Mouse (Mus musculus): Measurements from ENCODE around the gene Rab31. TPM values are rescaled to one million over a fixed set of nuclear protein-coding genes. Genes with fewer than 3 reads are reported as not detected.

Gene Rab31
- 62.5 and 67.3 TPM in 2 replicates for polyA plus RNA-seq (2016; fragmentation: Nextera tagmentation; extraction: Ambion mirVana)

DNA sequence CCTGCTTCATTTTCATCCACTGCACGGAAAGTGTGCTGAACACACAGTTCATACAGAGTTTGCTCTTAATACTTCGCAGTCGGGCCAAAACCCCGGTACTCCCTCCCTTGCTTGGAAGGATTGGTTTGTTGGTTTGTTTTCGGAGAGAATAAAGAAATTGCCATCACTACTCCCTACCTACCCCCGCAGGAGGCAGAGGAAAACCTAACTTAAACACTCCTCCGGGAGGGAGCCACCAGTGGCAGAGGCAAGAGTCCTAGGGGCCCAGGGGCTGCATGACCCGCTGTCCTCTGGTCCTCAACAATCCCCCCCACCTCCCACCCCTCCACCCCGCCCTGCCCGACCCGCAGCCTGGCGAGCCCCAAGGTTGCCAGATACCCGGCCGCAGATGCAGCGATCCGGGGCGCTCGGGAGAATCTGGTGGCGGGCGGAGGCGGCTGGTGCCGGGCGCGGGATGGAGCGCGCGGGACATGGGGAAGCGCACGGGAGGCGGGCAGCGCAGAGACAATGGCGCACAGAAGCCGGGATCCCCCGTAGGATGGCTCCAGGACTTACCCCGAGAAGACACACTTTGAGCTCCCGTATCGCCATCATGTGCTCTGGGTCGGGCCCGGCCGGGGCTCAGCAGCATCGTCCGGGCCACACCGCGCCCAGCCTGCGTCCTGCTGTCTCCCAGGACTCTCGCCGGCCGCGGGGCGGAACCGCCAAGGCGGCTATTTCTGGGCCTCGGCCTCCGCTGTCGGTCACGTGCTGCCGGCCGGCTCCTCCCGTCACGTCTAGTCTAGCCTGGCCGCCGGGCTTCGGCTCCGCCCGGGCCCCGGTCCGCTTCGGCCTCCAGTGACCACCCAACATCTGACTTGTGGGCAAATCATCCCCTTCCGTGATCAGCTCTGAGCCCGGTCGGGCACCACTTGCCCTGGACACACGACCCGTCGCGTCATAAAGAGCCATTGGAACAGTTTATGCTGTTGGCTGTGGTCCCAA, at the start of gene Rab31:
Gene Rab31 (minus strand): TSS at position 802 of the 984 bp plus-strand sequence.
- Histone ChIP-seq H3K4me1 (peaks cover 58% of the 10 kb centered on the region), H3K36me3 (no peaks in the 10 kb centered on the region), H3K27ac (replicated peaks) (peak within 1 kb of the TSS; percentile 87), H3K27me3 (ENCODE audit: low read depth, poor library complexity, severe bottlenecking) (peaks cover 38% of the 10 kb centered on the region), H3K9me3 (replicated peaks) (no peaks in the 10 kb centered on the region), H3K4me3 (peak within 1 kb of the TSS; percentile 84)
- WGBS = under 1% methylated on average over 75 of the region's 75 CpGs
- peak; percentile 83 for DNase-seq (ENCODE audit: low spot score)

- no peaks in the 10 kb centered on the region for H3K27me3 ChIP-seq (ENCODE audit: low read depth, poor library complexity, severe bottlenecking)
- no peaks in the 10 kb centered on the region for H3K4me1 ChIP-seq
- no peaks in the 10 kb centered on the region for H3K9me3 ChIP-seq (replicated peaks)
- H3K27ac ChIP-seq (replicated peaks) = no peak overlapping the region
- H3K4me3 ChIP-seq = no peak overlapping the region
- no peak for DNase-seq (ENCODE audit: low spot score)
- H3K36me3 ChIP-seq = peaks cover 93% of the 10 kb centered on the region
- WGBS = 92% methylated on average over 5 of the region's 5 CpGs
These were observed 47.6 kb upstream of the Rab31 start for GRCm38 (mm10) chr17:65820197-65820596.

DNA sequence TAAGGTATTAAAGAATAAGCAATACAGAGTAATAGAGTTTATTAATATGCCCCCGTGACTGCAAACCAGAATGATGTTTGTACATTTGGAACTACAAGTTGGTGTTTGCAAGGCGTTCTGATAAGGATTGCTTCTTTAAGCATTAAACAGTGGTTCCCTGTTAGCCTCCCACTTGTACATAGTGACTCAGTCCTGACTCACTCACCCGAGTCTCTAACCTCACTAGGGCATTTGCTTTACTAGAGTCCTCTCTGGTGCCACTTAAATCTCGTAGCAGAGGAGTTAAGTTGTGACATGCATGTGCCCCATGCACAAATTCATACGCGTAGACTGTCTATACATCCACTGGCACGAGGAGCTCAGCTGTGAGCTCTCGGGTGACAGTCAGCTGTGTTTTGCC, 41.2 kb upstream of the Rab31 start:
- 96% methylated on average over 8 of the region's 8 CpGs for WGBS
- H3K36me3 ChIP-seq = peaks cover 95% of the 10 kb centered on the region

GRCm38 (mm10) chr17:65811032-65811431, 38.5 kb upstream of the Rab31 start:
- WGBS = 93% methylated on average over 5 of the region's 5 CpGs
- no peaks in the 10 kb centered on the region for H3K4me1 ChIP-seq
- no peak overlapping the region for H3K4me3 ChIP-seq
- no peak overlapping the region for H3K27ac ChIP-seq (replicated peaks)
- H3K27me3 ChIP-seq (ENCODE audit: low read depth, poor library complexity, severe bottlenecking) = no peaks in the 10 kb centered on the region
- DNase-seq (ENCODE audit: low spot score) = no peak
- H3K36me3 ChIP-seq = peaks cover 72% of the 10 kb centered on the region
- H3K9me3 ChIP-seq (replicated peaks) = no peaks in the 10 kb centered on the region

More for the DNA sequence above, 41.2 kb upstream of the Rab31 start:
- Histone ChIP-seq H3K9me3 (replicated peaks) (no peaks in the 10 kb centered on the region), H3K4me1 (no peaks in the 10 kb centered on the region), H3K27ac (replicated peaks) (no peak overlapping the region), H3K27me3 (ENCODE audit: low read depth, poor library complexity, severe bottlenecking) (no peaks in the 10 kb centered on the region), H3K4me3 (no peak overlapping the region)
- no peak for DNase-seq (ENCODE audit: low spot score)

DNA sequence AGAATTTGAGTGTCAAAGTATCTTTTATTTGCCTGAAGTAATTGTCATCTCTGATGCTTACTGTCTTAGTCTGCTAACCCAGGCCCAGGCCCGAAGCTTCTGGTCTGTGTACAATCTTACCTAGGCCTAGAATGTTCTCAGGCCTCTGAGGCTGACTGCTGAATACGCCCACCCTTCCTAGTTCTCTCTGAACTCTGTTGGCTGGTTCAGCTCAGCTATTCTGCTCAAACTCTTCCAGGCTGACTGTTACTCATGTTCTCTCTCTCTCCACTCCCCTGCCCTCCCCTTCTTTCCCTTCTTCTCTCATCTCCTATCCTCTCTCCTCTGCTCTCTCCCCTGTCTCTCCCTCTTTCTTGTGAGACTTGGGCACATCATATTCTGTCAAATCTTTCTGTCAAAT, 33.9 kb upstream of the Rab31 start:
- Histone ChIP-seq H3K4me3 (no peak overlapping the region), H3K27me3 (ENCODE audit: low read depth, poor library complexity, severe bottlenecking) (no peaks in the 10 kb centered on the region), H3K36me3 (peaks cover 54% of the 10 kb centered on the region), H3K27ac (replicated peaks) (no peak overlapping the region), H3K9me3 (replicated peaks) (no peaks in the 10 kb centered on the region), H3K4me1 (no peaks in the 10 kb centered on the region)
- no peak for DNase-seq (ENCODE audit: low spot score)
- 91% methylated on average over 2 of the region's 2 CpGs for WGBS

DNA sequence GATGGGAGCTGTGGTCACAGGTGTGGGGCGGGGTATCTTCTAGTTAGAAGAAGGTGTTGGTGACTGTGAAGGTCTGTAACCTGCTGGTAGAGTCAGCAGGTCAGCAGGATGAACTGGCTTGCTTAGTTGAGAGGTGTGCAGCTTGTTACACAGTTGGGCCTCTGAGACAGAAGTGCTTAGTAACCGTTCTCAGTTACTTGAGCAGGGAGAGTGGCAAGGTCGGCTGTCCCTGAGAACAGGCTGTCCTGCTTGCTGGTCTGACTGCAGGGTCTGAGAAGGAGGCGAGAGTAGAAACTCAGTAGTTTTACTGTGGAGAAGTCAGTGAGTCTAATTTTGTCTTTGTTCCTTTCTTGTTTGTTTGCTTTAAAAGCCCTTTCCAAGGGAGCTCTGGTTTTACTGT, 33.4 kb upstream of the Rab31 start:
- no peaks in the 10 kb centered on the region for H3K9me3 ChIP-seq (replicated peaks)
- no peak overlapping the region for H3K27ac ChIP-seq (replicated peaks)
- no peak for DNase-seq (ENCODE audit: low spot score)
- H3K4me3 ChIP-seq = no peak overlapping the region
- no peaks in the 10 kb centered on the region for H3K27me3 ChIP-seq (ENCODE audit: low read depth, poor library complexity, severe bottlenecking)
- 86% methylated on average over 4 of the region's 4 CpGs for WGBS
- H3K4me1 ChIP-seq = no peaks in the 10 kb centered on the region
- H3K36me3 ChIP-seq = peaks cover 49% of the 10 kb centered on the region

- Histone ChIP-seq H3K27me3 (ENCODE audit: low read depth, poor library complexity, severe bottlenecking) (no peaks in the 10 kb centered on the region), H3K4me1 (no peaks in the 10 kb centered on the region), H3K4me3 (no peak overlapping the region), H3K36me3 (peaks cover 26% of the 10 kb centered on the region), H3K9me3 (replicated peaks) (no peaks in the 10 kb centered on the region), H3K27ac (replicated peaks) (no peak overlapping the region)
- no peak for DNase-seq (ENCODE audit: low spot score)
- 81% methylated on average over 4 of the region's 4 CpGs for WGBS
These were observed 29.5 kb upstream of the Rab31 start for GRCm38 (mm10) chr17:65802026-65802425.

DNA sequence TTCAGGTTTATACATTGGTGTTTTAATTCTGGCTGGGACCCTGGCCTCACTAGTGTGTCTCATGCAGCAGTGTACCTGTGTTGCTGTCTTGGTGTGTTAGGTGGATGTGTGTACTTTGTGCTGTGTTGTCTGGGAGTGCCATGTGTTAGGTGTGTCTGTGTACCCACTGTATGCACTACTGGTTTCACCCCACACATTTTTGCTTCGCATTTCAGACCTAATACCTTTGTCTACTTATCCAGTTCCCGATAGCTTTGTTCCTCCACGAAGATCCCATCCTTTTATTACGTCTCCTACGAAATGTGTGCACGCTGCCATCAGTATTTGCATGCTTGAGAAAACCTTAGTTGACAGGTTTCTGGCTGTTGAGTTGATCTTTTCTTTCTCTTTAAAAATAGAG, 27.9 kb upstream of the Rab31 start:
- no peaks in the 10 kb centered on the region for H3K4me1 ChIP-seq
- no peak overlapping the region for H3K27ac ChIP-seq (replicated peaks)
- 93% methylated on average over 6 of the region's 6 CpGs for WGBS
- no peak overlapping the region for H3K4me3 ChIP-seq
- H3K36me3 ChIP-seq = peaks cover 26% of the 10 kb centered on the region
- H3K9me3 ChIP-seq (replicated peaks) = no peaks in the 10 kb centered on the region
- no peaks in the 10 kb centered on the region for H3K27me3 ChIP-seq (ENCODE audit: low read depth, poor library complexity, severe bottlenecking)
- no peak for DNase-seq (ENCODE audit: low spot score)

DNA sequence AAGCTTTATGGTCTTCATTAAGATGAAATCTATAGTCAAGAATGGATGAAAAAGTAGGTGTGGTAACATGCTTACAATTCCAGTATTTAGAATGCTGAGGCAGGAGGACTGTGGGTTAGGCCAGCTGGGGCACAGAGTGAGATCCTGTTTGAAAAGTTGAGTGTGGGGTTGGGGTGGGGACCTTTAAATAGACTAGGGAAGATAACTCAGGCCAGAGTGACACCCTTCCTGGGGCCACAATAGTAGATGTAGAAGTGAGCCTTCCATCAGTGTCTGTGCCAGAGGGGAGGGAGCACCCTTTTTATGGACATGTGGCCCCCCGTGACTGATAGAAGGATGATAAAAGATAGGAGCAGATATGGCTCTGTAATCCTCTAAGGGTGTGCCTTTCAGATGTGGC, 26.8 kb upstream of the Rab31 start:
- Histone ChIP-seq H3K27me3 (ENCODE audit: low read depth, poor library complexity, severe bottlenecking) (no peaks in the 10 kb centered on the region), H3K4me3 (no peak overlapping the region), H3K9me3 (replicated peaks) (no peaks in the 10 kb centered on the region), H3K4me1 (peaks cover 2% of the 10 kb centered on the region; the same call in 1 of the 2 replicates), H3K27ac (replicated peaks) (no peak overlapping the region), H3K36me3 (peaks cover 29% of the 10 kb centered on the region)
- WGBS = 94% methylated on average over 1 of the region's 1 CpGs
- DNase-seq (ENCODE audit: low spot score) = no peak

GRCm38 (mm10) chr17:65798446-65798845, 25.9 kb upstream of the Rab31 start:
- no peak overlapping the region for H3K4me3 ChIP-seq
- 78% methylated on average over 4 of the region's 4 CpGs for whole genome bisulfite sequencing

DNA sequence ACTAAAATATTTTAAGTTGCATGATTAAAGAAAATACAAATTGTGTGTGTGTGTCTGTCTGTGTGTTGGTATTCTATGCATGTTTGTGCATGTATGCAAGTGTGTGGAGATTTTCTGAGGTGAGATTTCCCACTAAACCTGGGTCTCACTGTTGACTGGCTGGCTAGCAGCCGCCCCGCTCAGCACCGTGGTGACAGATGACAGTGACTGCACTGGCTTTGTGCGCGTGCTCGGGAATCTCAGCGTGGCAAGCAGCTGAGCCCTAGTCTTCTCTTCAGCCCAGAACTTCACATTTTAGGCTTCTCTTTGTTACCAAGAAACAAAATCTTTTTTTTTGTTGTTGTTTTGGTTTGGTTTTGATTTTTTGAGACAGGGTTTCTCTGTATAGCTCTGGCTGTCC, 23.5 kb upstream of the Rab31 start:
- no peaks in the 10 kb centered on the region for H3K9me3 ChIP-seq (replicated peaks)
- H3K36me3 ChIP-seq = peaks cover 14% of the 10 kb centered on the region

More at GRCm38 (mm10) chr17:65798446-65798845, 25.9 kb upstream of the Rab31 start:
- Histone ChIP-seq H3K4me1 (peaks cover 5% of the 10 kb centered on the region; the same call in 1 of the 2 replicates), H3K27me3 (ENCODE audit: low read depth, poor library complexity, severe bottlenecking) (no peaks in the 10 kb centered on the region), H3K27ac (replicated peaks) (no peak overlapping the region), H3K9me3 (replicated peaks) (no peaks in the 10 kb centered on the region), H3K36me3 (peaks cover 26% of the 10 kb centered on the region)
- DNase-seq (ENCODE audit: low spot score) = no peak

GRCm38 (mm10) chr17:65794096-65794850, 21.7 kb upstream of the Rab31 start:
- Histone ChIP-seq H3K27me3 (ENCODE audit: low read depth, poor library complexity, severe bottlenecking) (no peaks in the 10 kb centered on the region), H3K36me3 (peaks cover 18% of the 10 kb centered on the region)

More for the DNA sequence above, 23.5 kb upstream of the Rab31 start:
- peaks cover 5% of the 10 kb centered on the region; the same call in 1 of the 2 replicates for H3K4me1 ChIP-seq
- WGBS = 94% methylated on average over 7 of the region's 7 CpGs
- no peaks in the 10 kb centered on the region for H3K27me3 ChIP-seq (ENCODE audit: low read depth, poor library complexity, severe bottlenecking)
- no peak overlapping the region for H3K4me3 ChIP-seq
- H3K27ac ChIP-seq (replicated peaks) = no peak overlapping the region
- no peak for DNase-seq (ENCODE audit: low spot score)

More at GRCm38 (mm10) chr17:65794096-65794850, 21.7 kb upstream of the Rab31 start:
- no peak for DNase-seq (ENCODE audit: low spot score)
- H3K4me1 ChIP-seq = peaks cover 5% of the 10 kb centered on the region; the same call in 1 of the 2 replicates
- no peak overlapping the region for H3K4me3 ChIP-seq
- no peak overlapping the region for H3K27ac ChIP-seq (replicated peaks)
- WGBS = 84% methylated on average over 13 of the region's 13 CpGs
- H3K9me3 ChIP-seq (replicated peaks) = no peaks in the 10 kb centered on the region

Measured in midbrain, embryonic 10.5 days (tissue).